In genomic region chr6:24347745-24348480, GRCm38 (mm10) we compare ENCODE assay signal across 8 mouse cellular contexts.
DNase-seq lines count a peak whose midpoint lies in the region; ATAC-seq lines count a peak whose summit lies in the region.

No protein-coding gene starts in this region.

- 42% methylated on average over 13 of the region's 13 CpGs for WGBS in midbrain, embryonic 13.5 days

- peak; percentile 78 for ATAC-seq in activated CD4-positive, CD25-positive, alpha-beta regulatory T cell, adult 4 months
- ATAC-seq in midbrain, embryonic 13.5 days = peak; percentile 21; the same call in 1 of the 2 replicates
- ATAC-seq in monocyte, adult 5-6 weeks (replicated peaks; ENCODE audit: insufficient number of reproducible peaks, low FRiP score, low TSS enrichment, poor library complexity, severe bottlenecking) = no peak

- intact Hi-C loops in heart, postnatal 25 days (cut with DNase I) = no loop called here

- H3K27ac ChIP-seq in midbrain, embryonic 13.5 days = no peak overlapping the region

- H3K4me1 ChIP-seq in midbrain, embryonic 13.5 days (replicated peaks) = peaks cover 7% of the 10 kb centered on the region; the same call in 1 of the 2 replicates

- 0 out of 2 replicates have a peak overlapping the region, but pooled peaks have one; percentile 8 for H3K4me3 ChIP-seq in midbrain, embryonic 13.5 days (replicated peaks)

- no peaks in the 10 kb centered on the region for H3K9me3 ChIP-seq in midbrain, embryonic 13.5 days

- H3K9ac ChIP-seq in midbrain, embryonic 13.5 days (replicated peaks) = no peak overlapping the region

- no peaks in the 10 kb centered on the region for H3K27me3 ChIP-seq in midbrain, embryonic 13.5 days

- H3K36me3 ChIP-seq in midbrain, embryonic 13.5 days = no peaks in the 10 kb centered on the region

- DNase-seq in cerebellum, postnatal 10 days = peak; percentile 52 to 59
- DNase-seq in cerebellum, adult 8-10 months = no peak
- DNase-seq in heart, postnatal 25 days (ENCODE audit: low spot score) = peak; percentile 2
- DNase-seq in kidney, postnatal 4 days = peak; percentile 80 to 88
- DNase-seq in thymus, postnatal 4 days = peak; percentile 55

- peak overlapping the region; percentile 28; the same call in 1 of the 2 replicates for H3K4me2 ChIP-seq in midbrain, embryonic 13.5 days (replicated peaks)
